Mouse (Mus musculus) embryonic stem cell, embryonic (primary cell): ENCODE data around the gene Mta3.

Source experiments
- CTCF ChIA-PET, 4 experiments: fragments of 300-600 bp in 2 of 4; fragments of 350-600 bp in 2 of 4; sonication (Branson Sonifier 250); formaldehyde crosslinking; loops; one replicate each; lab custom pipeline; 2022; ENCODE audit warnings: inconsistent platforms in 2 of 4; lab: Charles Lee
- POLR2A ChIA-PET, 4 experiments: fragments of 300-600 bp in 2 of 4; fragments of 350-600 bp in 2 of 4; sonication (Branson Sonifier 250); formaldehyde crosslinking; loops; one replicate each; lab custom pipeline; 2022; ENCODE audit warnings: antibody characterized with exemption in 4 of 4, inconsistent platforms in 1 of 4; lab: Charles Lee

Mta3 gene

DNA sequence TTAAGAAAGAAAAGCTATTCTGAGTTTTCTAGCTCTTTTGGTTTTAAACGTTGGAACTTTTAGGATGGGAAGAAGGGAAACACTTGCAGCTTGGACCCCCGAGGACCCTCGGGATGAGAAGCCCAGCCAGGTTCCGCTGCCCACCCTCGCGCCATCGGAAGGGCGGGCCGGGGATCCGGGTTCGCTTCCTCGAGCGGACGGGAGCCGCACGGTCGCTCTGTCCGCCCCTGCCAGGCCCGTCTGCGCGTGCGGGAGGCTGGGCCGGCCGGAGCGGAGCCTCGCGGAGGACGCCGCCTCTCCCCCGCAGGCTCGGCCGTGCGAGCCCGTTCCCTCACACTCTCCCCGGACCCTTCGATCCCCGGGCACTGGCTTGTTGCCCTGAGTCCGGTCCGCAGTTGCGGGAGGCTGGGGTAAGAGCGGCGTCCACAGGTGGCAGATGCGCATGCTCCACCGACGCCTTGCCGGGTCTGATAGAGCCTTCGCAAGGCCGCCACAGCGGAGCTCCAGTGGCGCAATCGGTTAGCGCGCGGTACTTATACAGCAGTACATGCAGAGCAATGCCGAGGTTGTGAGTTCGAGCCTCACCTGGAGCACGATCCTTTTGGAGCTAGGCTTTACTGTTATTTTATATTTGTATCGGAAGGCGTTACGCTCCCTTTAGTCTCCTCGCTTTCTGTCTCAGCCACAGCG lies 155.6 kb downstream of the Mta3 start:
- ChIA-PET CTCF (interaction anchor here (0.6 to 1.4 kb wide), 11 partner anchors 8 to 276 kb away, joined by 3 to 14 read pairs (median 5); no protein-coding TSS in a partner anchor), POLR2A (interaction anchor here (0.6 to 2.8 kb wide), 33 partner anchors 8 to 609 kb away, joined by 3 to 16 read pairs (median 3); partner anchors contain the start of genes Haao (in 1 of the 4) and Zfp36l2 (in 1 of the 4))

DNA sequence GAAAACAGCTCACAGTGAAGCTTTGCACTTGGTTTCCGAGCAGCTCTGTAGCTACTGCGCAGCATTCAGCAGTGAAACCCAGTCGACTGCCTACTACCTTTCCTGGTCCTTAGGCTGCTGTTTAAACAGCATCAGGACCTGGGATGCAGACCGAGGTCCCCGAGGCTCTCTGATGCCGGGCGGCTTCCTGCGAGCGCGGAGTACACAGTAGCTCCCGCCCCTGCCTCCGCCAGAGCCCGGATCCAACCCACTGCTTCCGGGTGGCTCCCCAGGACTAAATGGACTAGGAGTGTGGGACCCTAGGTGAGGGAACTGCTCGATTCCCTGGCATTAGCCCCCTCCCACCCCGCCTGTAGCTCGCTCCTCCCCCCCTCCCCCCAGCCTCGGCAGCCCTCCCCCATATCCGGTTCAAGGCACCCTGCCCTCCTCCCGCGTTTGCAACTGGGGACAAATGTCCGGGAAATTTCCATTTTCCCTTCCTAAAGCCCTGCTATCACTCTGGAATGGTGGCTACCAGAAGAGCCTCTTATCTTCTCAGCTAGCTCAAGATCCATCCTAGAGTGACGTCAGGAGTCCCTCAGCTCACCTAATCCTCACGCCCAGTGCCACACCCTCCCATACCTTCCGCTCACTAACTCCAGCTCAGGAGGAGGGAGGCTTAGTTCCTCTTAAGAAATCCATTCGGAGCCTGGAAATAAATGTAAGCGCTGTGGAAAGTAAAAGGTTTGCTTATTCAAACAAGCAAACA lies 156.3 kb downstream of the Mta3 start:
- POLR2A ChIA-PET, result interaction anchor here in 3 of 4 experiments (0.6 to 2.8 kb wide), 31 partner anchors 8 to 608 kb away, joined by 3 to 16 read pairs (median 3); partner anchors contain the start of genes Haao (in 1 of the 3) and Zfp36l2 (in 1 of the 3)
- CTCF ChIA-PET, result interaction anchor here (0.5 to 1.4 kb wide), 10 partner anchors 8 to 217 kb away, joined by 3 to 14 read pairs (median 4); no protein-coding TSS in a partner anchor

DNA sequence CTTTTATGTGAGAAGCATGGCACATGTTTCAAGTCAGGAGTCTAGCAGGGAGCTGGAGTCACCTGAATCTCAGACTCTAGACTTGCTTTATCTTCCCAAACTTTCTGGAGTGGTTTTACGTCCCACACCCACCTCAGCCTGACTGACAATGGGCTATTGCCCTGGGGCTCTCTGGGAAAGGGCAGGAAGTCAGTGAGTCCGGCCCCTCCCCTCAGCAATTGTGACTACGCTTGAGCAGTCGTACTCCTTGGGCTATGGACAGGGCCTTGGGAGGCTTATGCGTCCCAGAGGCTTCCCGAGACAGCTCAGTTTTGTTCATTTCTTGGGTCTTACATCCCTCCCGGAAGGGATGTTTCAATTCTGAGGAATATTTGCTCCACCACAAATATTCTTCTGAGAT lies 159.4 kb downstream of the Mta3 start:
- POLR2A ChIA-PET, result interaction anchor here (0.6 to 1.3 kb wide), 14 partner anchors 9 to 775 kb away, joined by 3 to 13 read pairs (median 3); no protein-coding TSS in a partner anchor
- CTCF ChIA-PET, result interaction anchor here in 2 of 4 experiments (0.6 to 1.7 kb wide), 6 partner anchors 15 to 521 kb away, joined by 3 to 4 read pairs (median 4); no protein-coding TSS in a partner anchor

DNA sequence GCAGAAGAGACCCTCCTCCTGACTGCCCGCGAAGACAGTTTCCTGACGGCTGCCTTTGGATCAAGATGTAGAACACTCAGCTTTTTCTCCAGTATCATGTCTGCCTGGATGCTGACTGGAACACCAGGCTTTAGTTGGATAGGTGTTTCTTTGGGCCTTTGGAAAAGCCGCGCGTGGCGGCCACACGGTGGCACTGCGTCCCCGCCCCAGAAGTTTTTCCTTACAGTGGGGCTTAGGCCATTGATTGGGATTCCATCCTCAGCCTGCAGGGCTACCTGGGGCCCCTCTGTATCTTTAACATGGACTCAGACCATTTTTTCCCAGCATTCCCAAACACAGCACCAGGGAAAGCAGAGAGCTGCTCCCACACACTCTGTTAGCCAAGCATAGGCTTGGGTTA lies 160.6 kb downstream of the Mta3 start:
- CTCF ChIA-PET, result interaction anchor here in 3 of 4 experiments (0.8 to 1.7 kb wide), 11 partner anchors 13 to 520 kb away, joined by 3 to 7 read pairs (median 3); no protein-coding TSS in a partner anchor
- POLR2A ChIA-PET, result interaction anchor here in 1 of 4 experiments (0.6 kb wide), 2 partner anchors 136 to 308 kb away, joined by 3 to 8 read pairs; no protein-coding TSS in a partner anchor

DNA sequence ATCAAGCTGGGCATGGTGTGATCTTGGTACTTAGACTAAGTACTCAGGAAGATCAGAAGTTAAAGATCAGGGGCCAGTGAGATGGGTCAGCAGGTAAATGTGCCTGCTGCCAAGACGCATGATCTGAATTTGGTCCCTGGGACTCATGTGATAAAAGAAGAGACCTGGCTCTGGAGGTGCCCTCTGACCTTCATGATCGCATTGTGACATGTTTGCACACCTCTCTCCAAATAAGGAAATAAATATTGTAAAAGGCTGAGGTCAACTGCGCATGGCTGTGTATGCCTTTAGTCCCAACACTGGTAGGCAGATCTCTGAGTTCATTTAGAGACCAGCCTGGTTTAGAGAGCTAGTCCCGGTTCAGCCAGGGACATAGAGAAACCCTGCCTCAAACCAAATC lies 164.4 kb downstream of the Mta3 start:
- POLR2A ChIA-PET, result interaction anchor here in 2 of 4 experiments (0.9 to 1.1 kb wide), 3 partner anchors 8 to 351 kb away, joined by 3 to 6 read pairs (median 3); no protein-coding TSS in a partner anchor
- CTCF ChIA-PET, result interaction anchor here in 1 of 4 experiments (0.7 kb wide), 1 partner anchor 28 kb away, joined by 3 read pairs; no protein-coding TSS in a partner anchor
